Mouse (Mus musculus): Measurements from ENCODE around the gene Phf24.

Phf24 gene

DNA sequence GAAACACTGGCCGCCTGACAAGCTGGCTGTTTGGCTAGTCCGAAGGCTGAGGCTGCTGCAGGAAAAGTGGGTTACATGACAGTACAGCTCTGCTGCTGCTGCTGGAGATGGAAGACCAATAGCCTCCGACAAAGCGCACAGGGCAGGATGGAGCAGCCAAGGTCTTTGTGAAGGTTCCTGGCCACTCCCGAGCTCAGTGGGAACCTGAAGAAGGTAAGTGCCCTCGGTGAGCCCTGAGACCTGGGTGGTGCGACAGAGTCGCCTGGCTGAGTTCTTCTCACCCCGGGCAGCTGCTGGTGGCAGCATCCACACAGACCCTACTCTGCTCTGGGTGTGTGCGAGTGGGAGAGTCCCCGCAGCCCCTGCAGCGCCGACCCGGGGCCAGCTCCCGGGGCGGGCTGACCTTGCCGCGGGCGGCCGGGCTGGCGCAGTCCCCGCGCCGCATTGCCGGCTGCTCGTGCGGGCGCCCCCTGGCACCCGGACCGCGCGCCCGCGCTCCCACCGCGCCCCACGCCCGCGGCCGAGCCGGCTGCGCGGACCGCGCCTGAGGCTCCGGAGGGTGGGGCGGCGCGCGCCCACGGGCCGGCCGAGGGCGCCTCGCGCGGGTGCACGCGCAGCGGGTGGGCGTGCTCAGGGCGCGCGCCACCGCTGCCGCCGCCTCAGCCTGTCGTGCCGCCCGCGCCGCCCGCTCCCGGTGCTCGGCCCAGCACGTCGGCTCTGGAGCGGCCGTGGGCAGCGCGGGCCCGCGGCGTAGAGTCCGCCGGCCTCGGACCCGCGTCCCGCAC lies at the start of gene Phf24:
Gene Phf24, plus strand, starts transcription at position 44 of the 785 bp plus-strand sequence.
- DNase-seq (ENCODE audit: low spot score) = peak; percentile 15

DNA sequence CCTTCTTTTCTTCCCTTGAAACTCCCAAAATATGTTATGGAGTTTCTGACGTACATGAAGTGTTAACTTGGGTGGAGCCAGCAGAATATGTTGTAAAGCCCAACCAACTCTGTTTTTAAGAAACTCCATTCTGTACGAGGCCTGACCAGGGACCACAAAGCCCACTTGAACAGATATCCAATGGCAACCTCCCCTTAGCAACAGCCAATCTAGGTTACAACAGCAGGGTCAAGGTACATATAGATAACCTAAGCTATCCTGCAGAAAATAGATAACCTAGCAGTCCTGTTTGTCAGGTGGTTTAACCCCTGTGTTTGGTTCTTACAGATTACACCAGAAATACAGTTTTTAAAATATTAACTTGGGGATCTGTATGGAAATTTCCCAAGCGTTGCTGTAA lies 49.1 kb upstream of the Phf24 start:
- DNase-seq (ENCODE audit: low spot score) = no peak

DNA sequence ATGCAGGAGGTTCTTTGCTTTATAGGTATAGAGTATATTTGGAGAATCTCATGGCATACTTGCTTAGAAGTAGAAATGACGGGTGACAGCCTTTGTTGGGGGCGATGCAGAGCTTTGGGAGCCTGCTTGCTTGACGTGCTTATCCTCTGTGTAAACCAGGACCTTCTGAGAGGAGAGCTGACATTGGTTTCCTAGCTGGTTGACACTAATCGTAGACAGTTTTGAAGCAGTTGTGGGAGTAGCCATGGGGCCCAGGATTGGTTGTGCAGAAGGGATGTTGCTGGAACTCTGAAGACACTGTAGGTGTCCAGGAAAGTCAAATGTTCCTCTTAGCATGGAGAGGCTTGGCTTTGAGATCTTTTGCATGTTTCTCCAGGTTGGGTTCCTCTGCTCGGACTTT lies 48.3 kb upstream of the Phf24 start:
- DNase-seq (ENCODE audit: low spot score) = no peak

DNA sequence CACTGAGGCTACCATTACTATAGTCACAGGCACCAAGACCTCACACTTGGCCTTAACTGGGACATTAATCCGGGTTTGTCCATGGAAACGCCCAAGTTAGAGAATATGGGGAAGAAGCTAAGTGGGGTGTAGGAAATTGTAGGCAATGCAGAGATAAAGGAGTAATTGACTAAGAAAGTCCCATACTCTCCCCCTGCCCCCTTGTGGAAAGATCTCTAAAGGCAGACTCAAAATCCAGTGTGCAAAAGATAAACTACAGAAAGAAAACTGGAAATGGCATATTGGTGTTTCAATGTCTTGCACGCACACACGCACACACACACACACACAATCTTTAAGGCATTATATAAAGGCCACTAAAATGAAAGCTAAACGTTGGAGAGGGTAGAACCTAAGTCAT lies 45.7 kb upstream of the Phf24 start:
- no peak for DNase-seq (ENCODE audit: low spot score)

DNA sequence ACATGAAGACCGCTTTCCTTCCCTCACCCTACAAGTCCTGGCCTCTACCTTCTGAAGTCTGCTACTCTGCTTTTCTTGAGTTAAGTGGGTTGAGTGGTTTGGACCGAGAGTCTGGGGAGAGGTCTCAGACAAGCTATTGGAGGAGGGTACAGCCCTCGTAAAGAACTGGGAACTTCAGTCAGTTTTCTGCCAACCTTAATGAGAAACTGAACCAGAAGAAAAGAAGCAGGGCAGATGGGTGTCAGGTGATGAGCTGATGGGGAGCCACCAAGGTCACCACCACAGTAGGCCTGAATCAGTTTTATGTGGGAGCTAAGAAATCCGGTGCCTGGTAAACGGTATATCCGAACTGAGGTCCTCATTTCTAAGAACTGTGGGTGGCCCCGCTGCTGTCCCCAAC lies 44.3 kb upstream of the Phf24 start:
- DNase-seq (ENCODE audit: low spot score) = no peak

- DNase-seq (ENCODE audit: low spot score) = no peak
Observed at GRCm38 (mm10) chr4:42872746-42873435, 43.6 kb upstream of the Phf24 start.

DNA sequence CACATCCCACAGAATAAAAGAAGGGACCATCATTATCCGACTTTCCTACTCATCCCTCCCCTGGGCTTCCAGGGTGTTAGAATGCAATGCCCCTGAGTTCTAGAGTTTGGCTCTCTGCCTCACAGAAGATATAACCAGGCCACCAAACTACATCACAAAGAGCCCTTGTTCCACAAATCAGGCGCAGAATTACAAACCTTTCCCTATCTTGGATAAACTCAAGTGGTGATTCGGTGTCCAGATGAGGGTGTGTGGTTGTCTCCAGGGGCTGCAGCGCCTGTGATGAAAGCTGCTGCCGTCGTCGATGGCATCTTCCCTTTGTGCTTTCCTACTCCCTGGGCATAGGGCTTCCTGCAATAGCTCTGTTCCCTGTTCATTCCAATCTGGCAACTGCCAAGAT lies 42.3 kb upstream of the Phf24 start, which contains the start of gene Fam205c:
Gene Fam205c, minus strand, starts transcription at position 101 of the 400 bp plus-strand sequence.
- DNase-seq (ENCODE audit: low spot score) = no peak

- peak; percentile 14 for DNase-seq (ENCODE audit: low spot score)
Observed at GRCm38 (mm10) chr4:42876586-42877291, 39.7 kb upstream of the Phf24 start.

DNA sequence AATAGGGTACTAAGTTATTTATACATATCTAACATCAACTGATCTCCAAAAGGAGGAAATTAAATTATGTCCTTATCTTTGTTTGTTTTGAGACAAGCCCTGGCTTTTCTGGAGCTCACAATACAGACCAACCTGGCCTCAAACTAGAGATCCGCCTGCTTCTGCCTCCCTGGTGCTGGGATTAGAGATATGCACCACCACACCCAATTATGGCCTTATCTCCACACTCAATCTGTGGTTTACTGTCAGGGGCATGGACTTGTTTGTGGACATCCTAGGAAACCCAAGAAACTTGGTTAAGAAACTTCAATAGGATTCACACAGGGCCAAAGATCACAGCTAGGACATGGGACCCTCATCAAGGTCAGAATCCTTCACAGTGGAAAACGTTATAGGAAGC lies 38.8 kb upstream of the Phf24 start:
- DNase-seq (ENCODE audit: low spot score) = no peak

GRCm38 (mm10) chr4:42879829-42880676 lies 36.4 kb upstream of the Phf24 start:
- DNase-seq (ENCODE audit: low spot score) = no peak

DNA sequence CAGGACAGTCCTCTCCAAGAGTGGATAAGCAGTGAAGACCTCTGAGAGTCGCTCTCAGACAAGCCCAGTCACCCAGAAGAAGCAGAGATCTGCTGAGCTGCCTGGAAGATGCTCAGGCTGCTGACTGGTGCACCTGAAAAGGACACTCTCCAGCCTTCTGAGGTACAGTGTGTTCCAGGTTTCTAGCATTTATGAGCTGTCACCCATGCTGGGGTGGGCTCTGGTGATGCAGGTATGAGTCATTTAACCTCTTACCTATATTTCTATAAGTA lies 35.8 kb upstream of the Phf24 start:
- DNase-seq (ENCODE audit: low spot score) = no peak

DNA sequence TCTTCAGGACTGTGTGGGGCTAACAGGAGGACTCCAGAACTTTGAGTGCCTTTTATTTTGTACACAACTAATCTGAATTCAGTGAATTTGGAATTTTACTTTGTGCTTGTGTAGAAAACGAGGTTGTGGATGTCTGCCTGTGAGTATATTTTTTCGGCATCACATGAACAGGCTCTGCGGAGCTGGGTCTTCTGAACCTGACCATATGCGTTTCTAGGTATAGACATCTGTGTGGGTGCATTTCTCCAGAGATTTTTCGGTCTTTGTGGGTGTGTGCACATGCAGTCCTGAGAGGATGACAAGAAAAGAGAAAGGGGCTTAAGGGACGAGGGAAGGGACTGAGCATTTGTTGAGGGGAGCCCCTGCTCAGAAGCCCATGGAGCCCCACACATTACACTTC lies 29.5 kb upstream of the Phf24 start:
- DNase-seq (ENCODE audit: low spot score) = no peak

GRCm38 (mm10) chr4:42888806-42889205 lies 27.7 kb upstream of the Phf24 start:
- DNase-seq (ENCODE audit: low spot score) = no peak

DNA sequence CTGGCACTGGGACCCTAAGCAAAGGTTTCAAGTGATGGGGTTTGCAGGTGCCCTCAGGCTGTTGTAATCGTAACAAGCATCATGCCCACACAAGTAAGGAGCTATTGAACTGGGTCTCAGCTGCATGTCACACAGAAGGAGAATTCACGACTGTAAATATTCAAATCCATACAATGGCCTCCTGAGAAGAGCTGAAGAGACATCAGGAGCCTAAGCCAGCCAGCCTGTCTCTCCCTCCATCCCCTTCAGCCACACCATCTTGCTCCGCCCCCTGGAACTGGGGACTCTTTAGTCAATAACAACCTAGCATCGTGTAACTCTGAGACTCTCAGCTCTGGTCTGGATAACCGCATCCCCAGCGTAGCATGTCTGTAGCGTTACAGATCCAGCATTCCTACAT lies 25.3 kb upstream of the Phf24 start:
- no peak for DNase-seq (ENCODE audit: low spot score)

- DNase-seq (ENCODE audit: low spot score) = no peak
Observed at GRCm38 (mm10) chr4:42895118-42895517, 21.3 kb upstream of the Phf24 start.

- DNase-seq (ENCODE audit: low spot score) = no peak
Observed at GRCm38 (mm10) chr4:42898914-42899313, 17.5 kb upstream of the Phf24 start.

- DNase-seq (ENCODE audit: low spot score) = no peak
Observed at GRCm38 (mm10) chr4:42900878-42901277, 15.6 kb upstream of the Phf24 start.

DNA sequence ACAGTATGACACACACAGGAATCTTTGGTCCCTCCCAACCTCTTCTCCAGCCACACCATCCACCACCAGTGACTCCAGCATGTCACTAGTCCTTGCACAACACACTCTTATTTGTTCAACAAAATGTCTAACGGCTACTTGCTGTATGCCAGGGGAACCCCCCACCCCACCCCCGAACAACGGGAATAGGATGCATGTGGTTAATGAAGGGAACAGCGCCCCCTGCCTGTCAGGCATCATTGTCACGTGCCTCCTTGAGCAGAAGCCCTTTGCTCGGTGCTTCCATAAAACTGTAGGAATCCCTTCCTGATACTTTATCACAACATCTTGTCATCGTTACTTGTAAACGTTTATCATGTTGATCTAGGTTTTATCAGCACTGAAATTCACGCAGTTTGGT lies 14.3 kb upstream of the Phf24 start:
- no peak for DNase-seq (ENCODE audit: low spot score)

DNA sequence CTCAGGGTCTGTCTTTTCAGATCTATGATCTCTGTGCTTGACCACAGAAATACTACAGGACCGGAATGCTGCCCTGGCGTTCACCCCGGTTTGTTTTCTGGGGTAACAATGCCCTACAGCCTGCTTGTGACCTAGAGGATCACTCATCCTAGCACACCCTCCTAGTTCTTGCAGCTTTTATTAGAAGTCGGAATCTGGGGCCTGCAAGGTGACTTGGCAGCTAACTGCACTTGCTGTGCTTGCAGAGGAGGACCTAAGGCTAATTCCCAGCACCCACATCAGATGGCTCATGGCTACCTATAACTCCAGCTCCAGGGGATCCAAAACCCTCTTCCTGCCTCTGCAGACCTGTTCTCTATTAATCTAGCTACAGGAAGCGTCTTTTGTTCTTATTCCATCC lies 13.7 kb upstream of the Phf24 start:
- no peak for DNase-seq (ENCODE audit: low spot score)

GRCm38 (mm10) chr4:42903942-42904341 lies 12.5 kb upstream of the Phf24 start:
- DNase-seq (ENCODE audit: low spot score) = no peak

GRCm38 (mm10) chr4:42904523-42904922 lies 11.9 kb upstream of the Phf24 start:
- DNase-seq (ENCODE audit: low spot score) = no peak

DNA sequence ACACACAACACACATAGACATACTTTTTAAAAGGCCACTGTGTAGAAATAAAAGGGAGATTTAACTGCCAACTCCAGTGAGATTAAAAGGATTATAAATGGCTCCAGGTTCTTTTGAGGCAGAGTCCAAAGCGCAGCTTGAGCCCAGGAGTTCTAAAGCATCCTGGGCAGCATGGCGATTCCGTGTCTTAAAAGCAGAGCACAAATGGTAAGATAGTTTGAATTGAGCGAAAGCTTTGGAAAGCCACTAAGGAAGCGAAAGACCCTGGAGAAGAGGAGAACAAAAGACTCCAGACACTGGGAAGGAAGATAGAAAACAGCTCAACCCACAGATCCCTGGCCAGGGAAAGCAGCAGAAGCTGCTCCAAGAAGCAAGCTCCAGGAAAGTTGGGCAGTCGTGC lies 11.5 kb upstream of the Phf24 start:
- no peak for DNase-seq (ENCODE audit: low spot score)
